Mouse (Mus musculus) hindbrain, embryonic 10.5 days (tissue): Measurements from ENCODE around the gene Tmem215. TPM values are rescaled to one million over a fixed set of nuclear protein-coding genes. Genes with fewer than 3 reads are reported as not detected.
A peak's percentile ranks its signal among the peaks of the same experiment; 100 is the strongest.

Experiments used
- DNase-seq: peaks from one replicate; pipeline ENCODE4 v3.0.0-alpha.2; 2017; ENCODE audit warnings: low spot score
- H3K27ac ChIP-seq: fragments of 300-500 bp; sonication (generic); 2 replicates; pipeline ENCODE4 v1.5.1; 2016; ENCODE audit warnings: mild to moderate bottlenecking, moderate library complexity
- H3K27me3 ChIP-seq: fragments of 300-500 bp; sonication (generic); 2 replicates; pipeline ENCODE4 v1.6.1; 2016; ENCODE audit warnings: mild to moderate bottlenecking; ENCODE audit not compliant: poor library complexity, insufficient read depth, severe bottlenecking
- H3K36me3 ChIP-seq: fragments of 300-500 bp; sonication (generic); 2 replicates; pipeline ENCODE4 v1.6.1; 2016; ENCODE audit warnings: mild to moderate bottlenecking, moderate library complexity
- H3K4me1 ChIP-seq: fragments of 300-500 bp; sonication (generic); replicated peaks from 2 replicates; pipeline ENCODE4 v1.6.1; 2016; ENCODE audit warnings: mild to moderate bottlenecking
- H3K4me3 ChIP-seq: fragments of 300-500 bp; sonication (generic); 2 replicates; pipeline ENCODE4 v1.5.1; 2016; ENCODE audit warnings: mild to moderate bottlenecking, moderate library complexity
- H3K9me3 ChIP-seq: fragments of 300-500 bp; sonication (generic); 2 replicates; pipeline ENCODE4 v1.6.1; 2016; ENCODE audit warnings: mild to moderate bottlenecking, moderate library complexity
- WGBS: fragments of 180-500 bp; shearing (Covaris S2); methylation state at CpG from one replicate; pipeline ENCODE4 v1.1.7; 2016; 5-methylcytosine and 5-hydroxymethylcytosine counted together
- polyA plus RNA-seq: library from polyadenylated mRNA; unstranded; fragments of >200 nt; fragmentation: Nextera tagmentation; extraction: Ambion mirVana; gene quantifications from 2 replicates; pipeline ENCODE4 v1.2.1, GENCODE M21; 2016

The Tmem215 gene
- polyA plus RNA-seq = 0.25 and 0.61 TPM in 2 replicates

GRCm38 (mm10) chr4:40471880-40472279, at the start of gene Tmem215:
TSS of gene Tmem215 (plus strand) at chr4:40472180.
- H3K27ac ChIP-seq = peak within 1 kb of the TSS; percentile 79
- WGBS = 87% methylated on average over 10 of the region's 10 CpGs
- peaks cover 11% of the 10 kb centered on the region for H3K4me1 ChIP-seq
- H3K9me3 ChIP-seq = no peaks in the 10 kb centered on the region
- peak within 1 kb of the TSS; percentile 60 for H3K4me3 ChIP-seq
- no peaks in the 10 kb centered on the region for H3K36me3 ChIP-seq
- peaks cover 34% of the 10 kb centered on the region for H3K27me3 ChIP-seq
- no peak for DNase-seq

GRCm38 (mm10) chr4:40431916-40432315, 40.1 kb upstream of the Tmem215 start:
- no peaks in the 10 kb centered on the region for H3K27me3 ChIP-seq
- DNase-seq = no peak
- no peaks in the 10 kb centered on the region for H3K36me3 ChIP-seq
- H3K4me3 ChIP-seq = no peak overlapping the region
- peaks cover 16% of the 10 kb centered on the region for H3K9me3 ChIP-seq
- 92% methylated on average over 5 of the region's 5 CpGs for WGBS
- no peaks in the 10 kb centered on the region for H3K4me1 ChIP-seq
- no peak overlapping the region for H3K27ac ChIP-seq

GRCm38 (mm10) chr4:40433379-40433778, 38.6 kb upstream of the Tmem215 start:
- Histone ChIP-seq H3K36me3 (no peaks in the 10 kb centered on the region), H3K27ac (no peak overlapping the region), H3K9me3 (peaks cover 16% of the 10 kb centered on the region; the same call in 1 of the 2 replicates), H3K4me3 (no peak overlapping the region), H3K27me3 (no peaks in the 10 kb centered on the region), H3K4me1 (no peaks in the 10 kb centered on the region)
- 82% methylated on average over 3 of the region's 3 CpGs for WGBS
- DNase-seq = no peak

- no peak overlapping the region for H3K27ac ChIP-seq
- DNase-seq = no peak
- H3K27me3 ChIP-seq = no peaks in the 10 kb centered on the region
- no peaks in the 10 kb centered on the region for H3K4me1 ChIP-seq
- no peak overlapping the region for H3K4me3 ChIP-seq
- 50% methylated on average over 1 of the region's 1 CpGs for WGBS
- H3K9me3 ChIP-seq = peaks cover 16% of the 10 kb centered on the region; the same call in 1 of the 2 replicates
- no peaks in the 10 kb centered on the region for H3K36me3 ChIP-seq
Observed at GRCm38 (mm10) chr4:40434388-40434787, 37.6 kb upstream of the Tmem215 start.

GRCm38 (mm10) chr4:40443565-40443964, 28.4 kb upstream of the Tmem215 start:
- WGBS = 94% methylated on average over 9 of the region's 9 CpGs
- no peaks in the 10 kb centered on the region for H3K4me1 ChIP-seq
- H3K36me3 ChIP-seq = no peaks in the 10 kb centered on the region

GRCm38 (mm10) chr4:40472700-40473530, 935 bp downstream of the Tmem215 start:
- Histone ChIP-seq H3K27ac (peak overlapping the region; percentile 79), H3K27me3 (peaks cover 34% of the 10 kb centered on the region)
- WGBS = 3% methylated on average over 55 of the region's 55 CpGs

More at GRCm38 (mm10) chr4:40443565-40443964, 28.4 kb upstream of the Tmem215 start:
- H3K4me3 ChIP-seq = no peak overlapping the region
- H3K27me3 ChIP-seq = no peaks in the 10 kb centered on the region
- no peak overlapping the region for H3K27ac ChIP-seq
- no peak for DNase-seq
- H3K9me3 ChIP-seq = no peaks in the 10 kb centered on the region

GRCm38 (mm10) chr4:40473911-40474310, 1.9 kb downstream of the Tmem215 start:
- WGBS = 77% methylated on average over 9 of the region's 9 CpGs

More at GRCm38 (mm10) chr4:40472700-40473530, 935 bp downstream of the Tmem215 start:
- H3K4me1 ChIP-seq = peaks cover 11% of the 10 kb centered on the region
- DNase-seq = peak; percentile 74
- no peaks in the 10 kb centered on the region for H3K36me3 ChIP-seq
- peak overlapping the region; percentile 60 for H3K4me3 ChIP-seq
- H3K9me3 ChIP-seq = no peaks in the 10 kb centered on the region

GRCm38 (mm10) chr4:40477963-40478362, 6.0 kb downstream of the Tmem215 start:
- no peaks in the 10 kb centered on the region for H3K9me3 ChIP-seq
- H3K4me1 ChIP-seq = peaks cover 6% of the 10 kb centered on the region; the same call in 1 of the 2 replicates
- no peaks in the 10 kb centered on the region for H3K36me3 ChIP-seq
- 91% methylated on average over 5 of the region's 5 CpGs for WGBS
- peaks cover 17% of the 10 kb centered on the region for H3K27me3 ChIP-seq
- no peak overlapping the region for H3K4me3 ChIP-seq
- no peak overlapping the region for H3K27ac ChIP-seq
- DNase-seq = no peak

More at GRCm38 (mm10) chr4:40473911-40474310, 1.9 kb downstream of the Tmem215 start:
- H3K27ac ChIP-seq = no peak overlapping the region
- DNase-seq = peak; percentile 4
- H3K27me3 ChIP-seq = peaks cover 34% of the 10 kb centered on the region
- H3K9me3 ChIP-seq = no peaks in the 10 kb centered on the region
- H3K36me3 ChIP-seq = no peaks in the 10 kb centered on the region
- H3K4me3 ChIP-seq = no peak overlapping the region
- H3K4me1 ChIP-seq = peaks cover 11% of the 10 kb centered on the region

GRCm38 (mm10) chr4:40486546-40486945, 14.6 kb downstream of the Tmem215 start:
- no peak overlapping the region for H3K27ac ChIP-seq

GRCm38 (mm10) chr4:40491731-40492130, 19.8 kb downstream of the Tmem215 start:
- H3K36me3 ChIP-seq = no peaks in the 10 kb centered on the region
- 89% methylated on average over 8 of the region's 8 CpGs for WGBS
- no peaks in the 10 kb centered on the region for H3K9me3 ChIP-seq
- no peak for DNase-seq
- no peak overlapping the region for H3K27ac ChIP-seq
- no peak overlapping the region for H3K4me3 ChIP-seq
- no peaks in the 10 kb centered on the region for H3K27me3 ChIP-seq
- no peaks in the 10 kb centered on the region for H3K4me1 ChIP-seq

More at GRCm38 (mm10) chr4:40486546-40486945, 14.6 kb downstream of the Tmem215 start:
- no peak overlapping the region for H3K4me3 ChIP-seq
- no peaks in the 10 kb centered on the region for H3K36me3 ChIP-seq
- H3K9me3 ChIP-seq = no peaks in the 10 kb centered on the region
- H3K27me3 ChIP-seq = no peaks in the 10 kb centered on the region
- DNase-seq = no peak
- WGBS = 77% methylated on average over 6 of the region's 6 CpGs
- no peaks in the 10 kb centered on the region for H3K4me1 ChIP-seq

GRCm38 (mm10) chr4:40496354-40496753, 24.4 kb downstream of the Tmem215 start:
- Histone ChIP-seq H3K27me3 (no peaks in the 10 kb centered on the region), H3K9me3 (no peaks in the 10 kb centered on the region)
- 88% methylated on average over 6 of the region's 6 CpGs for WGBS

GRCm38 (mm10) chr4:40496828-40497227, 24.8 kb downstream of the Tmem215 start:
- Histone ChIP-seq H3K4me1 (no peaks in the 10 kb centered on the region), H3K27ac (no peak overlapping the region), H3K4me3 (no peak overlapping the region), H3K27me3 (no peaks in the 10 kb centered on the region), H3K36me3 (no peaks in the 10 kb centered on the region), H3K9me3 (no peaks in the 10 kb centered on the region)
- WGBS = 95% methylated on average over 5 of the region's 5 CpGs
- DNase-seq = no peak

More at GRCm38 (mm10) chr4:40496354-40496753, 24.4 kb downstream of the Tmem215 start:
- Histone ChIP-seq H3K4me1 (no peaks in the 10 kb centered on the region), H3K36me3 (no peaks in the 10 kb centered on the region), H3K27ac (no peak overlapping the region), H3K4me3 (no peak overlapping the region)
- no peak for DNase-seq
